Mouse (Mus musculus) erythroblast, embryonic 14.5 days (primary cell): ENCODE measurements around the gene Adam12.

ENCODE experiments used
- GATA1 ChIP-seq: IDR thresholded peaks from 2 replicates; pipeline ENCODE4 v1.6.1; 2012; ENCODE audit warnings: low read length, inconsistent platforms, mixed read lengths
- TAL1 ChIP-seq: IDR thresholded peaks from 3 replicates; pipeline ENCODE4 v1.6.1; 2012; ENCODE audit warnings: low read length, inconsistent platforms, mixed read lengths

DNA sequence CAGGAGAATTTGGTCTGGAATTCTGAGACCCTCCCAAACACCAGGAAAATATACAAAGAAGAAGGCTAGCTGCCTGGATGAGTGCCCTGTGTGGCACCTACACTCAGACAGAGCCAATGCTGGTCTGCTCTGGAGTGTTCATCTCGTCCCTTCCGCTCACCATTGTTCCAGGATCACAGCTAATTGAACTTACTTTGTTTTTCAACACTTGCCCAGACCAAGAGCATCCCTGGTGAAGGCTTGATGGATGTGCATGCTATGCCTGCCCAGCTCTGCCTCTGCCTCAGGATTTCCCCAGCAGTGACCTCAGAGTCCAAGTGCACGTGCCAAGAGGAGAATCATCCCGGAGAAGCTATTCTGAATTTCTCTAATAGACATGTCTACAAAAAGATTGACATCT, 9.3 kb upstream of the Adam12 start:
- no peak for TF ChIP-seq TAL1
- TF ChIP-seq GATA1 = no peak
